Mouse (Mus musculus): ENCODE results near the gene Il10rb. TPM values are rescaled to one million over a fixed set of nuclear protein-coding genes. Genes with fewer than 3 reads are reported as not detected.
A peak's percentile ranks its signal among the peaks of the same experiment; 100 is the strongest.

Gene Il10rb
- polyA plus RNA-seq (2015; fragmentation: Nextera tagmentation; extraction: Ambion mirVana), result 64.8 and 74.4 TPM in 2 replicates

- no peaks in the 10 kb centered on the region for H3K9me3 ChIP-seq
- peak within 1 kb of the TSS; percentile 89 for H3K4me3 ChIP-seq (replicated peaks)
- peaks cover 22% of the 10 kb centered on the region for H3K4me1 ChIP-seq (replicated peaks)
- peak within 1 kb of the TSS; percentile 83 for H3K4me2 ChIP-seq (replicated peaks)
- H3K27ac ChIP-seq, result peak within 1 kb of the TSS; percentile 89
- peak; percentile 81 for ATAC-seq
- H3K9ac ChIP-seq, result peak within 1 kb of the TSS; percentile 88
- 4% methylated on average over 50 of the region's 51 CpGs for WGBS
- H3K27me3 ChIP-seq (replicated peaks), result no peaks in the 10 kb centered on the region
- peaks cover 4% of the 10 kb centered on the region; the same call in 1 of the 2 replicates for H3K36me3 ChIP-seq
Observed at GRCm38 (mm10) chr16:91405640-91406584, at the start of gene Il10rb. Gene Il10rb, plus strand, starts transcription at chr16:91406164.

- H3K9ac ChIP-seq, result no peak overlapping the region
- H3K4me3 ChIP-seq (replicated peaks), result no peak overlapping the region
- H3K9me3 ChIP-seq, result no peaks in the 10 kb centered on the region
- H3K36me3 ChIP-seq, result no peaks in the 10 kb centered on the region
- H3K4me2 ChIP-seq (replicated peaks), result no peak overlapping the region
- no peak for ATAC-seq
- H3K4me1 ChIP-seq (replicated peaks), result no peaks in the 10 kb centered on the region; the same call in 1 of the 2 replicates
- 71% methylated on average over 10 of the region's 10 CpGs for WGBS
- H3K27ac ChIP-seq, result no peak overlapping the region
- H3K27me3 ChIP-seq (replicated peaks), result peaks cover 4% of the 10 kb centered on the region; the same call in 1 of the 2 replicates
Observed at GRCm38 (mm10) chr16:91356760-91357525, 49.0 kb upstream of the Il10rb start.

DNA sequence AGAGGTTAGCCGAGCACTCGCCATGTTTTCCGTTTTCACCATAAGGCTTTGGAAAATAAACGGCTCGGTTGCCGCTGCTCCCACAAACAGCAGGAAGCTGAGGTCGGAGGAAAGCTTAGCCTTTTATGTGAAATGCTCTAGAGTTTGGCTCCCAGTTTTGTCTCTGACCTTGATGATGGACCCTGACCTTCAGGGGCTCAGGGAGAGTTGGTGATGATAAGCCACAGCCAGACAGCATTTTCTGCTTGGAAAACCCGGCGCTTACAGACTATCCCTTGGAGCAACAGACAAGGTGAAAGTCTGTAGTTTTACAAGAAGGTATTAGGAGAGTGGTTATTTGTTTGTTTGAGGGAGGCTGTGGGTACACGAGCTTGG is 48.5 kb upstream of the Il10rb start:
- H3K9ac ChIP-seq, result no peak overlapping the region
- 54% methylated on average over 10 of the region's 10 CpGs for WGBS
- no peak overlapping the region for H3K27ac ChIP-seq
- no peaks in the 10 kb centered on the region for H3K36me3 ChIP-seq
- H3K4me1 ChIP-seq (replicated peaks), result no peaks in the 10 kb centered on the region; the same call in 1 of the 2 replicates
- no peaks in the 10 kb centered on the region for H3K9me3 ChIP-seq
- ATAC-seq, result no peak
- H3K4me3 ChIP-seq (replicated peaks), result no peak overlapping the region
- no peak overlapping the region for H3K4me2 ChIP-seq (replicated peaks)
- H3K27me3 ChIP-seq (replicated peaks), result peaks cover 4% of the 10 kb centered on the region; the same call in 1 of the 2 replicates

DNA sequence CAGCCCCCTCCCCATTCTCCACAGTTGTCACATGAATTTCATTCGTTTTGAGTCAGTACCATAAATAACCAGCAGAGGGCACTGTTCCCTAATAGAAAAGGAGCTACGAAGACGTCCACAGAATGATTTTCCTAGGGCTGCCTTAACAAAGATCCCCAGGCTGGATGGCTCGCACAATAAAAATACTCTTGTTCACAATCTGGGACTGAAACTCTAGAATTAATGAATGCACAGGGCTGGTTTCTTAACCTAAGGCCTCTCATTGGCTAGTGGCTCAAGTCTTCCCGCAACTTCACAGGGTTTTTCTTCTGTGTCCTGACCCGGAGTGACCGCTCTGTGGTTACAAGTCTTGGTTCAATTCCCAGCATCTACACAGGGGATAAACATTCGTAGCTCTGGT is 47.4 kb upstream of the Il10rb start:
- peak; percentile 35; the same call in 1 of the 2 replicates for ATAC-seq
- 0 out of 2 replicates have a peak, but pooled peaks cover 4% of the 10 kb centered on the region for H3K27me3 ChIP-seq (replicated peaks)
- WGBS, result 38% methylated on average over 8 of the region's 8 CpGs
- no peaks in the 10 kb centered on the region for H3K36me3 ChIP-seq
- no peak overlapping the region for H3K27ac ChIP-seq
- no peak overlapping the region for H3K4me2 ChIP-seq (replicated peaks)
- H3K9ac ChIP-seq, result no peak overlapping the region
- no peaks in the 10 kb centered on the region for H3K9me3 ChIP-seq
- peaks cover 7% of the 10 kb centered on the region; the same call in 1 of the 2 replicates for H3K4me1 ChIP-seq (replicated peaks)
- no peak overlapping the region for H3K4me3 ChIP-seq (replicated peaks)

- 92% methylated on average over 13 of the region's 13 CpGs for WGBS
- ATAC-seq, result no peak
Observed at GRCm38 (mm10) chr16:91359531-91359930, 46.4 kb upstream of the Il10rb start.

GRCm38 (mm10) chr16:91360162-91360561 is 45.8 kb upstream of the Il10rb start:
- Histone ChIP-seq H3K4me2 (replicated peaks) (no peak overlapping the region), H3K9ac (no peak overlapping the region), H3K27me3 (replicated peaks) (0 out of 2 replicates have a peak, but pooled peaks cover 4% of the 10 kb centered on the region), H3K9me3 (no peaks in the 10 kb centered on the region), H3K4me1 (replicated peaks) (peaks cover 9% of the 10 kb centered on the region; the same call in 1 of the 2 replicates), H3K27ac (no peak overlapping the region), H3K4me3 (replicated peaks) (no peak overlapping the region), H3K36me3 (no peaks in the 10 kb centered on the region)
- no peak for ATAC-seq
- 53% methylated on average over 3 of the region's 3 CpGs for WGBS

More at GRCm38 (mm10) chr16:91359531-91359930, 46.4 kb upstream of the Il10rb start:
- no peak overlapping the region for H3K4me3 ChIP-seq (replicated peaks)
- no peaks in the 10 kb centered on the region for H3K36me3 ChIP-seq
- no peak overlapping the region for H3K4me2 ChIP-seq (replicated peaks)
- no peaks in the 10 kb centered on the region for H3K9me3 ChIP-seq
- 0 out of 2 replicates have a peak, but pooled peaks cover 4% of the 10 kb centered on the region for H3K27me3 ChIP-seq (replicated peaks)
- no peak overlapping the region for H3K27ac ChIP-seq
- peaks cover 9% of the 10 kb centered on the region; the same call in 1 of the 2 replicates for H3K4me1 ChIP-seq (replicated peaks)
- no peak overlapping the region for H3K9ac ChIP-seq

GRCm38 (mm10) chr16:91362006-91362405 is 44.0 kb upstream of the Il10rb start:
- Histone ChIP-seq H3K36me3 (no peaks in the 10 kb centered on the region), H3K27ac (no peak overlapping the region), H3K9me3 (no peaks in the 10 kb centered on the region), H3K4me1 (replicated peaks) (peaks cover 9% of the 10 kb centered on the region; the same call in 1 of the 2 replicates), H3K9ac (no peak overlapping the region), H3K27me3 (replicated peaks) (no peaks in the 10 kb centered on the region), H3K4me3 (replicated peaks) (no peak overlapping the region), H3K4me2 (replicated peaks) (no peak overlapping the region)
- ATAC-seq, result no peak
- 60% methylated on average over 2 of the region's 2 CpGs for WGBS

DNA sequence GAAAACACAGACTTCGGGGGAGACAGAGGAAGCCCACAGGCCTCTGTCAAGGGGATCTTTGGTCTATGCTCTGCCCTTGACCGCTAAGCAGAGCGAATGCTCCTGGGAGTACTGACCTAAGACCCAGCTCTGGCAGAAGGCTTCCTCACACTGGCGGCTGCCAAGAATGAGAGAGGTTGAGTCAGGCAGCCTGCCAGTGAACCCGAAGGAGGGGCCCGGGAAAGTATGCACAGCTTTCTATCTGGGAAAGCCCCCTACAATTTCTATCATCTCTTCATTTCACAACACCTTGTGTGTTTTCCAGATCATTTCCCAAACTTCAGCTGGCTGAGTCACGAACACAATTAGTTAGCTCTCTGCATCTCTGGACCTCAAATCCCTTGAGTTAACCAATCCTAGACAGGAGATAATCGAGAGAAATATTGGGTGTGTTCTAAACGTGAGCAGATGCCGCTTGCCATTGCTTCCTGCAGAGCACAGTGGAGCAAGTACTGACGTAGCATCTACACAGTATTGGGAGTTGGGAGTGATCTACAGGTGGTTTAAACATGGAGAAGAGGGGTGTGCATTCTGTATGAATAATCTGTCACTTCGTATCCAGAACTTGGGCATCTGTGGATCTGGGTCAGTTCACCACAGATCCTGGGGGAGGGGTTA is 43.2 kb upstream of the Il10rb start:
- WGBS, result 60% methylated on average over 12 of the region's 12 CpGs
- peaks cover 9% of the 10 kb centered on the region; the same call in 1 of the 2 replicates for H3K4me1 ChIP-seq (replicated peaks)
- H3K36me3 ChIP-seq, result no peaks in the 10 kb centered on the region
- H3K4me2 ChIP-seq (replicated peaks), result no peak overlapping the region
- no peaks in the 10 kb centered on the region for H3K27me3 ChIP-seq (replicated peaks)
- H3K27ac ChIP-seq, result peak overlapping the region; percentile 71; the same call in 1 of the 2 replicates
- no peak overlapping the region for H3K4me3 ChIP-seq (replicated peaks)
- H3K9me3 ChIP-seq, result no peaks in the 10 kb centered on the region
- no peak overlapping the region for H3K9ac ChIP-seq
- ATAC-seq, result no peak

DNA sequence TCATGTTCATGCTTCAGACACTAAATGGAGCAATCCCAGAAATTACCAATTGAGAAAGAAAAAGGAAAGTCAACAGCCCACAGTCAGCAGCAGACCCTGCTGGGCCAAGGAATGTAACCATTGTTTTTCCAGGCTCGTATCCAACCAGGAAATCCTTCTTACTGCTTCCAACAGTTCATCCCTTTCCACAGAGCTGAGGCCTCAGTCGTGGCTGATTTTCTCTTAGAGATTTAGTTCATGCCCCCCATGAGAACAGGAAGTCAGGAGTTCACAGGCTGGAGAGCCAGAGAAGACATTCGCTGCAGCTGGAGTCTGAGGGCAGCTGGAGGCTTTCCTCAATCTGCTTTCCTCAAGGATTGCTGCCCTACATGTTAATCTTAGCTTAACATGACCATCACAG is 42.5 kb upstream of the Il10rb start:
- H3K9me3 ChIP-seq, result no peaks in the 10 kb centered on the region
- WGBS, result 22% methylated on average over 3 of the region's 3 CpGs
- no peak overlapping the region for H3K9ac ChIP-seq
- H3K27me3 ChIP-seq (replicated peaks), result no peaks in the 10 kb centered on the region
- no peak overlapping the region for H3K4me3 ChIP-seq (replicated peaks)
- no peak overlapping the region for H3K4me2 ChIP-seq (replicated peaks)
- no peaks in the 10 kb centered on the region for H3K36me3 ChIP-seq
- peaks cover 9% of the 10 kb centered on the region; the same call in 1 of the 2 replicates for H3K4me1 ChIP-seq (replicated peaks)
- peak; percentile 47; the same call in 1 of the 2 replicates for ATAC-seq
- peak overlapping the region; percentile 71 for H3K27ac ChIP-seq

GRCm38 (mm10) chr16:91366567-91366966 is 39.4 kb upstream of the Il10rb start:
- H3K9me3 ChIP-seq, result no peaks in the 10 kb centered on the region
- no peak for ATAC-seq
- H3K4me2 ChIP-seq (replicated peaks), result no peak overlapping the region
- no peaks in the 10 kb centered on the region for H3K27me3 ChIP-seq (replicated peaks)
- H3K36me3 ChIP-seq, result no peaks in the 10 kb centered on the region
- H3K9ac ChIP-seq, result no peak overlapping the region
- H3K4me3 ChIP-seq (replicated peaks), result no peak overlapping the region
- H3K27ac ChIP-seq, result no peak overlapping the region
- H3K4me1 ChIP-seq (replicated peaks), result 0 out of 2 replicates have a peak, but pooled peaks cover 9% of the 10 kb centered on the region

GRCm38 (mm10) chr16:91367066-91367465 is 38.9 kb upstream of the Il10rb start:
- no peak overlapping the region for H3K27ac ChIP-seq
- H3K27me3 ChIP-seq (replicated peaks), result no peaks in the 10 kb centered on the region
- no peak for ATAC-seq
- no peaks in the 10 kb centered on the region for H3K9me3 ChIP-seq
- WGBS, result 72% methylated on average over 2 of the region's 2 CpGs
- no peaks in the 10 kb centered on the region for H3K36me3 ChIP-seq
- 0 out of 2 replicates have a peak, but pooled peaks cover 9% of the 10 kb centered on the region for H3K4me1 ChIP-seq (replicated peaks)
- no peak overlapping the region for H3K4me2 ChIP-seq (replicated peaks)
- H3K9ac ChIP-seq, result no peak overlapping the region
- no peak overlapping the region for H3K4me3 ChIP-seq (replicated peaks)

All from intestine, embryonic 15.5 days (tissue).